Mouse (Mus musculus) small intestine, adult 2 months (tissue): ENCODE data around the gene Lrrc49. TPM values are rescaled to one million over a fixed set of nuclear protein-coding genes. Genes with fewer than 3 reads are reported as not detected.

ENCODE experiments used
- H3K27ac ChIP-seq: fragments of 200-500 bp; 2 replicates; pipeline ENCODE4 v1.5.1; 2012; ENCODE audit warnings: low read depth, low read length, control low read depth, inconsistent platforms; ENCODE audit not compliant: insufficient read depth
- H3K27me3 ChIP-seq: fragments of 200-500 bp; 2 replicates; pipeline ENCODE4 v1.6.1; 2012; ENCODE audit warnings: mild to moderate bottlenecking, moderate library complexity, low read length, inconsistent platforms; ENCODE audit not compliant: control insufficient read depth, insufficient read depth
- H3K36me3 ChIP-seq: fragments of 200-500 bp; 2 replicates; pipeline ENCODE4 v1.6.1; 2012; ENCODE audit warnings: mild to moderate bottlenecking, low read length, control low read depth, inconsistent platforms; ENCODE audit not compliant: control insufficient read depth, insufficient read depth
- H3K4me1 ChIP-seq: fragments of 200-500 bp; 2 replicates; pipeline ENCODE4 v1.6.1; 2012; ENCODE audit warnings: low read length, inconsistent platforms, mixed read lengths; ENCODE audit not compliant: control insufficient read depth, insufficient read depth, insufficient read length
- H3K4me3 ChIP-seq: fragments of 200-500 bp; 2 replicates; pipeline ENCODE4 v1.5.1; 2012; ENCODE audit warnings: low read depth, mild to moderate bottlenecking, control low read depth, inconsistent platforms, low read length, moderate library complexity
- CTCF ChIP-seq: fragments of 200-500 bp; IDR thresholded peaks from 2 replicates; pipeline ENCODE4 v1.5.1; 2012; ENCODE audit warnings: low read depth, mild to moderate bottlenecking, control low read depth, inconsistent platforms, low read length, moderate library complexity, mixed read lengths; ENCODE audit not compliant: insufficient replicate concordance, insufficient read length; ENCODE audit errors: extremely low read depth
- POLR2A ChIP-seq: fragments of 200-500 bp; IDR thresholded peaks from 2 replicates; pipeline ENCODE4 v1.6.1; 2012; ENCODE audit warnings: low read depth, mild to moderate bottlenecking, control low read depth, inconsistent platforms, low read length, moderate library complexity
- WGBS: fragments of 180-500 bp; shearing (Covaris S2); methylation state at CpG from one replicate; pipeline ENCODE4 v1.1.7; 2018; 5-methylcytosine and 5-hydroxymethylcytosine counted together
- polyA plus RNA-seq: library from polyadenylated mRNA; depleted of rRNA; stranded (reverse); fragments of >200 nt; gene quantifications from 2 replicates; pipeline ENCODE4 v1.2.3, GENCODE M21; 2012; rRNA removed

Lrrc49 gene
- polyA plus RNA-seq, 1 experiment: 1.2 TPM

- Histone ChIP-seq H3K27ac (no peak overlapping the region), H3K27me3 (no peaks in the 10 kb centered on the region), H3K4me3 (no peak overlapping the region), H3K36me3 (no peaks in the 10 kb centered on the region), H3K4me1 (no peaks in the 10 kb centered on the region)
- WGBS: 76% methylated on average over 3 of the region's 3 CpGs
- TF ChIP-seq POLR2A: no peak
- no peak for TF ChIP-seq CTCF
These were observed 159.7 kb downstream of the Lrrc49 start for GRCm38 (mm10) chr9:60528269-60528668.

- Histone ChIP-seq H3K4me3 (no peak overlapping the region), H3K27me3 (no peaks in the 10 kb centered on the region), H3K27ac (no peak overlapping the region), H3K4me1 (no peaks in the 10 kb centered on the region), H3K36me3 (no peaks in the 10 kb centered on the region)
- TF ChIP-seq CTCF: no peak
- TF ChIP-seq POLR2A: no peak
- 94% methylated on average over 2 of the region's 2 CpGs for WGBS
These were observed 160.1 kb downstream of the Lrrc49 start for GRCm38 (mm10) chr9:60527836-60528235.

- Histone ChIP-seq H3K4me3 (no peak overlapping the region), H3K4me1 (no peaks in the 10 kb centered on the region), H3K27ac (no peak overlapping the region), H3K36me3 (no peaks in the 10 kb centered on the region), H3K27me3 (no peaks in the 10 kb centered on the region)
- WGBS: 63% methylated on average over 5 of the region's 5 CpGs
- TF ChIP-seq CTCF (no peak), POLR2A (no peak)
These were observed 160.9 kb downstream of the Lrrc49 start for GRCm38 (mm10) chr9:60527051-60527450.

- Histone ChIP-seq H3K4me1 (no peaks in the 10 kb centered on the region; the same call in 1 of the 2 replicates), H3K36me3 (no peaks in the 10 kb centered on the region), H3K27me3 (peaks cover 5% of the 10 kb centered on the region; the same call in 1 of the 2 replicates), H3K4me3 (no peak overlapping the region), H3K27ac (no peak overlapping the region)
- TF ChIP-seq CTCF: no peak
- no peak for TF ChIP-seq POLR2A
- 75% methylated on average over 5 of the region's 5 CpGs for WGBS
These were observed 161.8 kb downstream of the Lrrc49 start for GRCm38 (mm10) chr9:60526195-60526594.

- 2% methylated on average over 50 of the region's 51 CpGs for WGBS
- Histone ChIP-seq H3K4me3 (peak within 1 kb of the TSS; percentile 65), H3K36me3 (no peaks in the 10 kb centered on the region), H3K27ac (no peak within 1 kb of the TSS), H3K4me1 (no peaks in the 10 kb centered on the region; the same call in 1 of the 2 replicates), H3K27me3 (peaks cover 5% of the 10 kb centered on the region; the same call in 1 of the 2 replicates)
- TF ChIP-seq POLR2A (no peak), CTCF (peak; percentile 66; the same call in 1 of the 2 replicates)
These were observed 166.1 kb downstream of the Lrrc49 start, which contains the start of gene Thsd4 for GRCm38 (mm10) chr9:60521806-60522264. Thsd4 (minus strand) TSS chr9:60522046.

- WGBS: 47% methylated on average over 5 of the region's 5 CpGs
- Histone ChIP-seq H3K4me3 (peak overlapping the region; percentile 65), H3K36me3 (no peaks in the 10 kb centered on the region), H3K4me1 (no peaks in the 10 kb centered on the region; the same call in 1 of the 2 replicates), H3K27me3 (peaks cover 5% of the 10 kb centered on the region; the same call in 1 of the 2 replicates), H3K27ac (no peak overlapping the region)
- TF ChIP-seq POLR2A: no peak
- TF ChIP-seq CTCF: no peak
These were observed 166.8 kb downstream of the Lrrc49 start for GRCm38 (mm10) chr9:60521143-60521542.

GRCm38 (mm10) chr9:60519601-60520000 is 168.4 kb downstream of the Lrrc49 start:
- Histone ChIP-seq H3K4me3 (no peak overlapping the region), H3K4me1 (no peaks in the 10 kb centered on the region; the same call in 1 of the 2 replicates), H3K27me3 (peaks cover 5% of the 10 kb centered on the region; the same call in 1 of the 2 replicates), H3K27ac (no peak overlapping the region), H3K36me3 (no peaks in the 10 kb centered on the region)
- WGBS: 78% methylated on average over 3 of the region's 3 CpGs
- TF ChIP-seq POLR2A (no peak), CTCF (no peak)

Other genes starting within 250 kb of the Lrrc49 start
- gene Thsd4, start 166.1 kb downstream of the Lrrc49 start, polyA plus RNA-seq: 8.1 and 9.0 TPM in 2 replicates
- gene Larp6, start 24.8 kb upstream of the Lrrc49 start, polyA plus RNA-seq: 0.39 and 0.84 TPM in 2 replicates
- 7.9 and 23.3 TPM in 2 replicates for gene Uaca, start 106.4 kb upstream of the Lrrc49 start, polyA plus RNA-seq